Mouse (Mus musculus) lung, embryonic 14.5 days (tissue): ENCODE results near the gene Col6a5. TPM values are rescaled to one million over a fixed set of nuclear protein-coding genes. Genes with fewer than 3 reads are reported as not detected.
"Not testable (repeated sequence)": the region's sequence is repeated elsewhere in the genome, so short reads cannot be mapped to it uniquely, and the experiment has no call there.

Experiments used
- ATAC-seq: fragments of 200-750 bp; cut with Nextera tagmentation; 2 replicates; pipeline ENCODE4 v1.8.0; 2017; ENCODE audit warnings: mild to moderate bottlenecking, moderate TSS enrichment, moderate library complexity; ENCODE audit not compliant: insufficient read depth
- DNase-seq: peaks from one replicate; pipeline ENCODE4 v3.0.0-alpha.2; 2015
- H3K27ac ChIP-seq: fragments of 300-500 bp; sonication (generic); 2 replicates; pipeline ENCODE4 v1.5.1; 2014; ENCODE audit warnings: low read depth, mild to moderate bottlenecking, moderate library complexity
- H3K27me3 ChIP-seq: fragments of 300-500 bp; sonication (generic); 2 replicates; pipeline ENCODE4 v1.6.1; 2014; ENCODE audit warnings: low read length, control low read depth; ENCODE audit not compliant: insufficient read depth
- H3K36me3 ChIP-seq: fragments of 300-500 bp; sonication (generic); 2 replicates; pipeline ENCODE4 v1.6.1; 2014; ENCODE audit warnings: control low read depth; ENCODE audit not compliant: insufficient read depth
- H3K4me1 ChIP-seq: fragments of 300-500 bp; sonication (generic); 2 replicates; pipeline ENCODE4 v1.6.1; 2014; ENCODE audit warnings: antibody characterized with exemption, control low read depth; ENCODE audit not compliant: insufficient read depth
- H3K4me2 ChIP-seq: fragments of 300-500 bp; sonication (generic); 2 replicates; pipeline ENCODE4 v1.6.1; 2014; ENCODE audit warnings: mild to moderate bottlenecking
- H3K4me3 ChIP-seq: fragments of 300-500 bp; sonication (generic); 2 replicates; pipeline ENCODE4 v1.5.1; 2014; ENCODE audit warnings: low read depth, low read length
- H3K9ac ChIP-seq: fragments of 300-500 bp; sonication (generic); 2 replicates; pipeline ENCODE4 v1.6.1; 2014
- H3K9me3 ChIP-seq: fragments of 300-500 bp; sonication (generic); 2 replicates; pipeline ENCODE4 v1.6.1; 2016; ENCODE audit warnings: low read depth, low read length, control low read depth
- CTCF ChIP-seq: IDR thresholded peaks from 2 replicates; pipeline ENCODE4 v1.5.1; 2016; ENCODE audit warnings: antibody characterized with exemption, low read depth
- WGBS: fragments of 180-500 bp; shearing (Covaris S2); extraction: QIAGEN DNeasy Blood & Tissue Kit; methylation state at CpG from one replicate; pipeline ENCODE4 v1.1.7; 2014; 5-methylcytosine and 5-hydroxymethylcytosine counted together
- polyA plus RNA-seq: library from polyadenylated mRNA; unstranded; fragments of >200 nt; fragmentation: Nextera tagmentation; extraction: Ambion mirVana; gene quantifications from 2 replicates; pipeline ENCODE4 v1.2.1, GENCODE M21; 2014

The Col6a5 gene
- polyA plus RNA-seq, 1 experiment from 2014 or later: 0.04 TPM

- Histone ChIP-seq H3K9ac (no peak overlapping the region), H3K36me3 (no peaks in the 10 kb centered on the region), H3K9me3 (no peaks in the 10 kb centered on the region; the same call in 1 of the 2 replicates), H3K27me3 (no peaks in the 10 kb centered on the region), H3K4me1 (no peaks in the 10 kb centered on the region), H3K4me3 (no peak overlapping the region), H3K4me2 (no peak overlapping the region), H3K27ac (no peak overlapping the region)
- ATAC-seq: no peak
- no peak for DNase-seq
- WGBS: 74% methylated on average over 4 of the region's 4 CpGs
- TF ChIP-seq CTCF: no peak
Measured at GRCm38 (mm10) chr9:105848396-105848795, 112.0 kb downstream of the Col6a5 start.

GRCm38 (mm10) chr9:105847261-105847660, 113.2 kb downstream of the Col6a5 start:
- Histone ChIP-seq H3K27me3 (no peaks in the 10 kb centered on the region), H3K4me2 (no peak overlapping the region), H3K9me3 (no peaks in the 10 kb centered on the region; the same call in 1 of the 2 replicates), H3K27ac (no peak overlapping the region), H3K36me3 (no peaks in the 10 kb centered on the region), H3K9ac (no peak overlapping the region), H3K4me3 (no peak overlapping the region), H3K4me1 (no peaks in the 10 kb centered on the region)
- no peak for ATAC-seq
- TF ChIP-seq CTCF: no peak
- no peak for DNase-seq
- WGBS: 90% methylated on average over 5 of the region's 5 CpGs

- not testable (repeated sequence) for DNase-seq, H3K4me3 ChIP-seq, H3K36me3 ChIP-seq, H3K4me1 ChIP-seq, H3K9me3 ChIP-seq, H3K27ac ChIP-seq, ATAC-seq, H3K9ac ChIP-seq, H3K4me2 ChIP-seq, H3K27me3 ChIP-seq
- WGBS: 42% methylated on average over 5 of the region's 5 CpGs
Measured at GRCm38 (mm10) chr9:105841386-105841785, 119.1 kb downstream of the Col6a5 start.

- H3K4me2 ChIP-seq: no peak overlapping the region
- no peaks in the 10 kb centered on the region for H3K4me1 ChIP-seq
- H3K36me3 ChIP-seq: no peaks in the 10 kb centered on the region
- no peak overlapping the region for H3K4me3 ChIP-seq
- H3K9me3 ChIP-seq: no peaks in the 10 kb centered on the region
- 82% methylated on average over 5 of the region's 5 CpGs for WGBS
- DNase-seq (no peak), ATAC-seq (no peak)
- H3K27me3 ChIP-seq: no peaks in the 10 kb centered on the region
- TF ChIP-seq CTCF: no peak
- no peak overlapping the region for H3K27ac ChIP-seq
- H3K9ac ChIP-seq: no peak overlapping the region
Measured at GRCm38 (mm10) chr9:105839147-105839515, 121.3 kb downstream of the Col6a5 start.

DNA sequence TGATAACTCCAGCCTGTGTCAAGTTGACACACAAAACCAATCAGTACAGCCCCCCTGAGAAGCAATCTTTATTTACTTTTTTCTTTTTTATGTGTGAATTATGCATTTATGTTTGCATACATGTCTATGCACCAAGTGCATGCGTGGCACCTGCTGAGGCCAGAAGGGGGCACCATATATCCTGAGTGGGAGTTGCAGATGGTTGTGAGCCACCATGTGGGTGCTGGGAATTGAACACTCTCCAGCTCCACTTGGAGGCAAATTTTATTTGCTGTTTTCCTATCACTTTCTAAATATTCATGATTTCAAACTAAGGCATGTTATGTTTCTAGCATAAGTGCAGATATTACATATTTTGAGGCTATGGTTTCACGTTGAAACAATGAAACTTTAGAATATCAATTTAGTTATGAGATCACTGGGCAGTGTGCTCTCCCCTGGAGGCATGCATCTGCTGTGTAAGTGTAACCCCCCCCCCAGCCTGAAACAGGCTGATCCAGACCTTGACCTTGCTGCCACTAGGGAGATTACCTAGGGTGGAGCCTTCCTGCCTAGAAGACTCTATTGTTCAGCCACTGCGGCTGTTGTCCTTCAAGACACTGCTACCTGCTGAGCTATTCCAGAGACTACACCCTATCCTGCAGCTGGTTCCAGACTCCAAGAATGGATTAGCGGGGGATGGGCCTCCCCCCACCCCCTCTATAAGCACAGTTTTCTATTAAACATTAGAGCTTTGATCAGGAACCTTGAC, 121.9 kb downstream of the Col6a5 start:
- Histone ChIP-seq H3K9ac (no peak overlapping the region), H3K4me2 (no peak overlapping the region), H3K27me3 (no peaks in the 10 kb centered on the region), H3K4me3 (no peak overlapping the region), H3K4me1 (no peaks in the 10 kb centered on the region), H3K27ac (no peak overlapping the region), H3K9me3 (no peaks in the 10 kb centered on the region), H3K36me3 (no peaks in the 10 kb centered on the region)
- no peak for TF ChIP-seq CTCF
- DNase-seq (no peak), ATAC-seq (no peak)
- WGBS: 82% methylated on average over 4 of the region's 4 CpGs

DNA sequence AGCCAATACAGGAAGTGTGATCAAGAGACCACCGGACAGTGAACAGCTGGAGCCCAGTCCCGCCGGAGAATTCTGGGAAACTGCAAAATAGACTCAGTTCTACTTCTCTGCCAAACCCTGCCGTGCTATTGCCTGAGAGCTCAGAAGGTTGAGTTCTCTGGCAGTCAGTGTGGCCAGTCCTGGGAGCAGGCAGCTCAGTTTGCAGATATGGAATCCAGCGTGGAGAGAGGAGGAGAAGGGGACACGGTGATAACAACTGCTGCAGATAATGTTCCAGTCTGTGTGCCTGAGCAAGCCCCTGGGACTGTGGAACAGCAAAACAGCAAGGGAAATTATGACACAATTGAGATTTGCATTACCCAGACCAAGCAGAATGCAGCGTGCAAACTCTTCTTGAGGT, 124.9 kb downstream of the Col6a5 start:
- WGBS: 40% methylated on average over 7 of the region's 7 CpGs
- no peak overlapping the region for H3K4me3 ChIP-seq
- no peak overlapping the region for H3K4me2 ChIP-seq

GRCm38 (mm10) chr9:105834799-105835198, 125.6 kb downstream of the Col6a5 start:
- Histone ChIP-seq H3K9ac (no peak overlapping the region), H3K27me3 (no peaks in the 10 kb centered on the region), H3K4me3 (no peak overlapping the region), H3K9me3 (no peaks in the 10 kb centered on the region), H3K4me2 (no peak overlapping the region), H3K4me1 (no peaks in the 10 kb centered on the region), H3K27ac (no peak overlapping the region), H3K36me3 (no peaks in the 10 kb centered on the region)
- no peak for ATAC-seq
- WGBS: 50% methylated on average over 4 of the region's 4 CpGs
- peak; percentile 47 for DNase-seq
- peak; percentile 50; the same call in 1 of the 2 replicates for TF ChIP-seq CTCF

More for the DNA sequence above, 124.9 kb downstream of the Col6a5 start:
- no peaks in the 10 kb centered on the region for H3K36me3 ChIP-seq
- DNase-seq (peak; percentile 9), ATAC-seq (peak; percentile 31; the same call in 1 of the 2 replicates)
- no peaks in the 10 kb centered on the region for H3K27me3 ChIP-seq
- no peak for TF ChIP-seq CTCF
- H3K9ac ChIP-seq: no peak overlapping the region
- no peaks in the 10 kb centered on the region for H3K9me3 ChIP-seq
- H3K27ac ChIP-seq: no peak overlapping the region; the same call in 1 of the 2 replicates
- H3K4me1 ChIP-seq: no peaks in the 10 kb centered on the region
